Mouse (Mus musculus) CD4-positive helper T cell, adult 2 months (primary cell): ENCODE data around the gene Lpin3.

Experiments used
- DNase-seq: peaks from one replicate; pipeline ENCODE4 v3.0.0-alpha.2; 2012; ENCODE audit warnings: low read depth, missing footprints, low spot score

Gene Lpin3

DNA sequence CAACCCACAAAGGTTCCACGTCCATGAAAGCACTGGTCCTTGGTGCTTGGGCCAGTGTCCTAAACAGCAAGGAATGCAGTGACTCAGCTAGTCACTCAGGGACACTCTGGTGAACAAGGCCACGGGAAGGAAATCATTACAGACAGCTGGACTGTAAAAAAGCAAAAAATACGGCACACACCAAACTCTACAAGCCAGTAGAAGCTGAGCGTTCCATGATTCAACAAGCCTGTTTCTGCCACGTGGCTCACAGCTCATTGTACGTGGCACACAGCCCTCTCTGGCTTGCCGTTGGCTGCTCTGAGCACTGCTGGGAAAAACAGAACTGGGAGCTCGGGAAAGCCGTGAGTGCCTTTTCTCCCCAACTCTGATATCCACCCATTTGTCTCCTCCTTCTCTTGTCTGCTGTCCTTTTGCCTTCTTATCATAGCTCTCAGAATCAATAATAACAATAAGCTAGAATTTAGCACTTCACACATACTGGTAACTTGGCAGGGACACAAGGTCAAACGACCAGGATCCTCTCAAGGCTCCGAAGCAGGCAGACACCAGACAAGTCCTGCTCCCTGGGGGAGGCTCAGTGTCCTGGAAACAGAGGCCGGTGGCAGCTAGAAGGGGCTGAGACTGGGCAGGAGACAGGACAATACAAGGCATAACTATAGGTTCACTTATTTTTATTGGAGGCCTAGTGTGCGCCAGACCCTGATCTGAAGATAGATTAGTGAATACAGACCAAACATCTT, at the start of gene Lpin3:
Gene Lpin3, plus strand, starts transcription at position 218 of the 743 bp plus-strand sequence.
- DNase-seq = no peak

DNA sequence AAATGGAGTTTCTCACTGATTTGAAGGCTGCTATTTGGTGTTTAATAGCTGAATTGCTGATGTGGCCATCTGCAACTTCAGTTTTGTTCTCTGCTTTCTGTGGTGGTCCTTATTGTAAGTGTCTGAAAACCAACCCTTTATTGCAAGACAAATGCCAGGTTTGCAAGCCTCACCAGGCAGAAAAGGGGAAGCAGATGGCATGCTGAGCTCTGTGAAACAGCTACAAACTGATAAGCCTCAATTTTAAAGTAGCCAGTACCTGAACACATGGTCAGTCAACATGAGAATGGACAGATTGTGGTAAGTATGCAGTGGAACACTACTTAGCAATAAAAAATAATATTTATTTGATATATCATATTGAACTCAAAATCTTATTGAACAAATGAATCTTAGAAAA, 39.6 kb upstream of the Lpin3 start:
- no peak for DNase-seq

DNA sequence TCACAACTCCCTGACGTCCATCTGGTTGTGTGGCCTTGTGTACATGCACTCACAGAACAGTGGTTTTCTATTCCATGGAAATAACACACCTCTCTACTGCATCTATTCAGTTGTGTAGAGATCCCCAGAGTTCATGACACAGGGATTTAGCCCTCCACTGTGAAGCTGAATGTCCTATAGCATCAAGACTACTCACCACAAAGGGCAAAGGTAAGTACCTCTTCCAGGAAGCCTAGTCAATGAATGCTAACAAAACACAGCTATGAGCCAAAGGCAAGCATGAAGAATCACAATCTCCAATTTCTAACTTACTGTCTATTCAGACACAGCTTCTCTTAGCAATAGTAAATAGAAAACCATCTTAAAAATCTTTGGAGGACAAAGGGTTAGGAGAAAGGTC, 32.8 kb upstream of the Lpin3 start:
- DNase-seq = no peak

DNA sequence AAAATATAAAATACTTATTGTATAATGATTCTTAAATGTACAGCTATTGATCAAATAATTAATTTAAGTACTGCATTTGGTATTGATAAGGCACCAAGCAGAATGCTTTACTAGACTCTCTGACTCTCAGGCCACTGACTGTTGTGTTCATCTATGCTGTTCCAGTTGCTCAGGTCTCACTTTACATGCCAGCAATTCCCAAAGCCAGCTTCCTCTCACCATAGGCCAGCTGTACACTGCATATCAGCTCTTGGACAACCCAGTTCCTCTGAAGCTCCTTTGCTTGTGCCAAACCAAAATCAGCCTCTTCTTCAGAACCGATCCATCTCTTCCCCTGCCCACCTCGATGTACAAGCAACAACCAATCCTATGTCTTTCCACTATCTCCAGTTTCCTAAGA, 32.3 kb upstream of the Lpin3 start:
- DNase-seq = no peak

DNA sequence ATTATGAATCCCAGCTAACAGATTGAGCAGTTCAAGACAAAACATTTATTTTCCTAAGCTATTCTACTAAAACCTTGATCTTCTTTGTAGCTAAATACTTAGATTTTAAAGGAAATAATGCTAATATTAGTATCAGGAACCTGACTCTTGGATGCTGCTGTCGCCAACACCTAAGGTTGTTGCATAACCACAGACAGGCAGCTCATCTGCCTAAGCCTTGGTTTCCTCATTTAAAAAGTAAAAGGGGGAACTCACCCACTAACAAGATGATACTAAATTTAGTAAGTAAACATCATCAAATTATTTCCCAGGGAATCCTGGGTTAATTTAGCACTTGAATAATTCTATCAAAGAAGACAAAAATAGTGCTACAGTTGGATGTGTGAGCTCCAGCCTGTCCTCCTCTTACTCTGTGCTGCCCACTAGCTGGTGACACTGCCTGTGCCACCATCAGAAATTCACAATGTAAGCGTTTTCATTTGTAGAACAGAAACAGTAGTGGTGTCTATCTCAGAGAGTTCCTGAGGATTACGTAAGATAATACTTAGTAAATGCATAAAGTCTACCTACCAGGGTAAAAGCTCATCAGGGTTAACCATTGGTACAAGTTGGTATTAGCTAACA, 30.7 kb upstream of the Lpin3 start:
- DNase-seq = no peak

DNA sequence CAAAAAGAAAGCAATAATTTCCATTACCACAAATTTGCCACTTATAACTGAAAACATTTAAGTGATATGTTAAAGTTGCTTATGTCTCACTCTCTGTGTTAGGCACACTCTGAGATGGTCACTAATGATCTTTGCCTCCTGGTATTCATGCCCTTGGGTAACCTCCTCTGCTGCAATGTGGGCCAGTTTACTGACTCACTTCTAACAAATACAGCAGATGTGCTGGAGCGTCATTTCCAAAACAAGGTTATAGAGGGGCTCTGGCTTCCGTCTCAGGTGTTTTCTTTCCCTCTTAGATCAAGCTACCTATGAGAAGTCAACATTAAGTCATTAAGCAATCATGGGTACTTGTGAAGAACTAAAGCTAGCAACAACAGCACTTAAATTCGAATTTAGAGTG, 30.1 kb upstream of the Lpin3 start:
- no peak for DNase-seq

DNA sequence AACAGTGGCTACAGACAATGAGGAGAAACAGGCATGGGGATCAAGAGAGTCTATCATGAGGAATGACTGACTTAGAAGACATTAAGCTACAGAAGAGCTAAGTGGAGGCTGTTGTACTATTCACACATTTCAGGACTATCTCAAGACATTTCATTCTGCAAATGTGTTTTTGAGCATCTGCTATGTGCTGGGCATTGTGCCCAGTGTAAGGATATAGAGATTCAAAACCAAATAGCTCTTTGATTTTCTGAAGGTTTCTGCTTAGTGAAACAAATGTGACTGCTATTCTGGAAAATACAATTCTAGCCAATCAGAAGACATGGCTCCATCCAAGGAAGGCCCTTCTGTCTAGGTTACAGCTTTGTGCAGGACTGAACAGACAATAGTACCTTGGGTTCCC, 25.8 kb upstream of the Lpin3 start:
- no peak for DNase-seq

DNA sequence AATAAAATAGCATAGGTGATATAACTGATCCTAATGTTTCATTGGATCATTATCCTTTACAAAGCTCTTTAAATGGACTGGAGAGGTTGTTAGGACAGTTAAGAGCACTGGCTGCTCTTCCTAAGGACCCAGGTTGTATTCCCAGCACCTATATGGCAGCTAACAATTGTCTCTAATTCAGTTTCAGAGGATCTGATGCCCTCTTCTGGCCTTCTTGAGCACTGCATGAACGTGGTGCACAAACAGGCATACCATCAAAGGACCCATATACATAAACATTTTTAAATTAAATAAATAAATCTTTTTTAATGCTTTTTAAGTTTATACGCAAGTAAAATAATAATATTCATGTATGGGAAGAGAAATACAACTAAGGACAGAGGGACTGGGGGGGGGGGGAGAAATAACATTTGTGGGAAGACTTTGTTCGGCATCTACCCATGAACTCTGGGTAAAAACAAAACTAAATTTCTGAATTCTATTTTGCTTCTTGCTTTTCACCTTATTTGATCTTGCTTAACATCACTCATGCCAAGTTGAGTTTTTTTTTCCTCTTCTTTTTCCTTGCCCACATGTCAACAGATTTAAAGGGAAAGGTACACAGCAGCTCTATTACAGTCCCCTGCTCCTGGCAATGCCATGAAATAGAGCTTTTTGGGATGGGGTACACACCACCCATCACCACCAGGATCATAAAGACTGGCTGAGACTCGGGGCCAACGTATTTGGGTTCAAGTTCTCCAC, 23.9 kb upstream of the Lpin3 start:
- DNase-seq = no peak

DNA sequence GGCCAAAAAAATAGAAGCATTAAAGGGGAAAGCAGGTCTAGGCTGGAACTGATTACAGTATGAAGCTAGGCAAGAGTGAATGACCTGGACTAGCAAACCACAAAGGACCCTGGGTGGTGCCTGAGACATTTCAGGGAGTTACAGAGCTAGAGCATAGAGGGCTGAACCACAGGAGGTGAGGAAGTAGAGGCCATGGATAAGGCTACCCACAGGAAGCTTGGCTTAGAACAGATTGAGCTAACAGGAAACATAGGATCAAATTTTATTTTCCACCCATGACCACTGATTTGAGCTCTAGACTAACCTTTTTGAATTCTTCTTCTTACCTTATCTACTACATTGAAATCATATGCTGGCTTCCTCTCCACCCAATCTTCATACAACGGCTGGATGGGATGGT, 20.1 kb upstream of the Lpin3 start:
- no peak for DNase-seq

DNA sequence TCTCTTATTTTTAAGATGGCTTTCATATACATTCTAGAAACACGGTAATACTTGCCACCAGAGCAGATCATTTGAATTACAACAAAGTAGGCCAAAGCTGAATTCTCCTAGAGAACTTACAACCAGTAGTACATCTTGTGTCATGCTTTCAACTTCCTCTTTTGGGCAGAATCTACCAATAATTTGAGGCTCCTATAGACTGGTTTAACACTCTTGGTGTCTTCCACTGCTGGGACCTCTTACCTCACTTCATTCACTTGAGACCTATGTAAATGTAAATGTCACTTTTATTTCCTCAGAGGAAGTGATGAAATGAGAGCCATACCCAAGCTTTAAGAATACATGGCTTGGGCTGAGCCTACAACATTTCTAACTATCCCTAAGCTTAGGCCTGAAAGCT, 16.4 kb upstream of the Lpin3 start:
- no peak for DNase-seq

DNA sequence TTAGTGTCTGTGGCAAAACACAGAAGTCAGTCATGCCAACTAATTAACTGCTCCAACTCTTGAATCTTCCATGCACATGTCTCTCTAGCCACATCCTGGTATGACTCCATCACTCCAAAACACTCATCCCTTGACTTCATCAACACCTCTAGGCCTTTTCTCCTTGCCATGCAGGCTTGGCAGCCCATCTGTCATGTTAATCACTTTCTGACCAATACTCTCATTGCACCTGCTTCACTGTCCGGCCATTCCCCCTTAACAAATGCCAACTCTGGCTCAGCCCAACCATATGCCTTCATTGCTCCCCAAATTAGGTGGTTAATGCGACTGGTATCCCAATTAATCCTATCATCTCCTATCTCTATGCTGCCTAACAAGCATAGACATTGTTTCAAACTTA, 15.2 kb upstream of the Lpin3 start:
- no peak for DNase-seq

DNA sequence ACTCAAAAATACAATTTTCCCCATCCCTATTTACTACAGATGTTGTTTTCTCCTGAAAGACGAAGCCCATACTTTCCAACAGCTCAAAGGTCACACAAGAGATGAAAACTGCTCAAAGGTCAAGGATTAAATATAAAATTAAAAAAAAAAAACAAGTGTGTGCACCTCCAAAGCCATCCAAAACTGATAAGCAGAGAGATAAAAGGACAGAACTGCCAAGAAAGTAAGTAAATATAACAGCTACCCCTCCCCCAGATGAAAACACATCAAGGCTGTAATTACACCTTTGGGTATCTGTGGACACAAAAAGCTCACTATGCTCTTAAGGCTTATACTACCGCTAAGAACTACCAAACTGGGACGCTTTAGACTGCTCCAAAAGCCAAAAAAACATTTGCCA, 11.0 kb upstream of the Lpin3 start:
- DNase-seq = no peak

DNA sequence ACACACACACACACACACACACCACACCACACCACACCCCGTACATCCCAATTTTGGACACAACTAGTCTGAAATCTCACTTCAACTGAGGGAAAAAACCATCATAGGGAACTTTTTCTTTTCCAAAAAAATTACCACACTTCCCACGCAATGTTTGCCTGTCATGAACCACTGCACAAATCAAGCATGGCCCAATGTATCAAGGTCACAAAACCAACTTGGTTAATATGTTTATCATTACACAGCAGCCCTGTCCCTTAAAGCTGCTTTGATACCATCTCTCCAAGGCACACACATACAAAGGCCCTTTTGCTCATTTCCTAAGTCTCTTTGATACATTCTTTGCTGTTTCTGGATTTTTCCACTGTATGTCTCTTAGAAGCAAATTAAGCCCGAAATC, 9.2 kb upstream of the Lpin3 start:
- no peak for DNase-seq

DNA sequence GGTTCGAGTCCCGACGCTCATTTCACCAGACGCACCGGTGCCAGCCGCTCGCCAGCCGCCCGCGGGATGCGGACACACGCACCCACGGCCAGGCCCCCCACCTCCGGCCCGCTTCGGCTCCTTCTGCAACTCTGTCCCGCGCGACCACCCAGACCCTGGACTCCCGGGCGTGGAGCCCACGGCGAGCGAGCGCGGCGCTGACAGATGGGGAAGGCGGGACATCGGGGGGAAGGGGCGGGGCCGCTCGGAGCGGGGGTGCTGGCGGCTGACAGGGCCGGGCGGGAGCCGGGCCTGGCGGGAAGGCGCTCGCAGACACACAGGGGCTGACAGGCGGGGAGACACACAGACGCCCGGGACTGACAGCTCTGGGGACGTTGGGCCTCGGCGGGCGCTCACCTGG, 8.1 kb upstream of the Lpin3 start:
- peak; percentile 81 for DNase-seq

DNA sequence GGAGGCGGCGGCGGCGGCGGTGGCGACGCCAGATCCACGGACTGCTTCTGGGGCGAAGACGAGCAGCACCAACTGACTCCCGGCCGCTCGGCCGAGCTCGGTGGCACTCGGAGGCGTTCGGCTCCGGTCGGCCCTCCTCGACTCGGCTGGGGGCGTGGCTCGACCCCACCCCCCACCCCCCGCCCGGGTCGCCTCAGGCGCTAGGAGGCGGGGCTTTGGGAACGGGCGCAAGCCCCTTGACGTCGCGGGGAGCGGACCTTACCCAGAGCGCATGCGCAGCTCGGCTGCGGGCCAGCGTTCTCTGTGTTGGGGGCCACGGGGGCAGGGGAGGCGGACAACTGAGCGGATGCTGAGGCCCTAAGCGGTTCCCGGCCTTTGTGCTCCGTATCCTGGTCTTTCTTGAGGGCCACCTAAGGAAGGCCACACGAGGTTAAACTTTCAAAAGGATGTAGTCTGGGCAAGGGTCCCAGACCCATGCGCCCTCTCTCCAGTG, 7.5 kb upstream of the Lpin3 start, which contains the start of gene Zhx3:
Gene Zhx3, minus strand, starts transcription at position 109 of the 493 bp plus-strand sequence.
- DNase-seq = peak; percentile 94

DNA sequence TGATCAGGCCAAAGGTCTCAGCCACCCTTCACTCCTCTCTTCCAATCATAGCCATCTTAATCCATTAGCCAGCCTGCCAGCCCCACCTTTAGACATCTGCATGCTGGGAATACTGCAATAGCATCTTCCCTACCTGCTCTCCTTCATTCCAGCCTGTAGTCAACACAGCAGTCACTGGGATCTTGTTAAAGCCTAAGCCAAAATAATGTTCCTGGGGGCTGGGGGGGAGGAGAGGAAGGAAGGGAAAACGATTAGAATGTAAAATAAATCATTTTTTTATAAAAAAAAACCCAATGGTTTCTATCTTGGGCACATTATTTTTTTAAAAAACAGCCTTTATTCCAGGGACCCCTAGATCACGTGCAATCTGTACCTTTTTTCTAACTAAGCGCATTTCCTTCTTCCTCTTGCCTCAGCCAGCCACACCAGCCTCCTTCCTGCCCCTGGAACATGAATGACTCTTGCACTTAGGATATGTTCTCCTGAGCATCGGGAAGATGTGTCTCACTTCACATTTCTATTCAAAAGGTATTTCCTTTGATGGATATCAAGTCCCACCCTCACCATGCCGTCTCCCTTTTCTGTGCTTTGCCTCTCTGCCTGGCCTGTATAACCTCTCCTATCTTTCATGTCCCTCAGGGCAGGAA, 6.1 kb upstream of the Lpin3 start:
- no peak for DNase-seq

DNA sequence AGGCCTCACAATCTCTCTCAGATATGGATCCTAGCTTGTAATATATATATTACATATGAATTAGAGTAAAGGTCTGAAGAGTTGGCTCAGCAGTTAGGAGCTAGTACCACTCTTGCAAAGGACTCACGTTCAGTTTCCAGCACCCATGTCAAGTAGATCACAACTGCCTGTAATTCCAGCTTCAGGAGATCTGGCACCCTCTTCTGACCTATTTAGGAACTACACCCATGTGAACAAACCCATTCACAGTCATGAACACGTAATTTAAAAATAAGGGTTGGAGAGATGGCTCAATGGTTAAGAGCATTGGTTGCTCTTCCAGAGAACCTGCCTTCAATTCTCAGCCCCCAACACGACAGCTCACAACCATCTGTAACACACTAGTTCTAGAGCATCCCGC, 4.4 kb upstream of the Lpin3 start:
- peak; percentile 60 for DNase-seq

DNA sequence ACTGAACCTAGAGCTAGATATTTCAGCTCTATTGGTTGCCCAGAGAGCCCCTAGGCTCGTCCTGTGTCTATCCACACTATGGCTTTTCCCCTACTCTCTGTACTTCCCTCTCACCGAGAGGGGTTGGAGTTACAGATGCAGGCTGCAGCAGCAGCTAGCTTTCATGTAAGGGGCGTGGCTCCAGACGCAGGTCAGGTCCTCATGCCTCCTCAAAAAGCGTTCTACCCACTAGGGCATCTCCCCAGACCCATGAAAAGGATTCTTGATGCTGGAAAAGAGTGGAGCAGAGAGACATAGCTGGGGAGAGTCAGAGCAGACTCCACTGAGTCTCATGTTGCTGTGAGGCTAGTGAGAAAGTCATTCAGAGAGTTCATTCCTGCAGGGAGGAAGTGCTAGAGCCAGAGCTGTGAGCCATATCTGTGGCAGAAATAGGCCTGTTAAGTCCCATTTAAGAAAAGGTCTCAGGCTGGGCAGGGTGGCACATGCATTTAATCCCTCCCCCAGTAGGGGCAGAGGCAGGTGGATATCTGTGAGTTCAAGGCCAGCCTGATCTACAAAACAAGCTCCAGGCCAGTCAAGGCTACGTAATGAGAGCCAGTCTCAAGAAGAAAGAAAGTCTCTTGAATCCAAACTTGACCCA, 1.1 kb downstream of the Lpin3 start:
- no peak for DNase-seq

DNA sequence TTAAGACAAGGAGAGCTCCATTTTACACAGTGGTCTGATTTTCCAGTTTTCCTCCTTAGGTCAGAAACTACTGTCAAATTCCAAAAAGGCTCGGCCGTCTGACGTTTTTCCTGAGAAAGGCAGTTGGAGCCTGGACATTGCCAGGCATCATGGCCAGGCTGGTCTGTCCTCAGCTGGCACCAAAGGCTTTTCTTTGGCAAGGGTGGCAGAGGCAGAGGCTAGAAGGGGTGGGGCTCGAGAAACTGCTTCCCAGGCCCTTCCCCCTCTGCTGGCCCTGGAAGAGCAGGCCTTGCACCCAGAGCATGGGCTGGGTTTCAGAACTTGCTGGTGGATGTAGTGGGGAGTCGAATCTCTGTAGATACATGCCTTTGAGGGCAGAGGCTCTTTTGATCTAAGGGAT, 2.0 kb downstream of the Lpin3 start:
- DNase-seq = no peak

DNA sequence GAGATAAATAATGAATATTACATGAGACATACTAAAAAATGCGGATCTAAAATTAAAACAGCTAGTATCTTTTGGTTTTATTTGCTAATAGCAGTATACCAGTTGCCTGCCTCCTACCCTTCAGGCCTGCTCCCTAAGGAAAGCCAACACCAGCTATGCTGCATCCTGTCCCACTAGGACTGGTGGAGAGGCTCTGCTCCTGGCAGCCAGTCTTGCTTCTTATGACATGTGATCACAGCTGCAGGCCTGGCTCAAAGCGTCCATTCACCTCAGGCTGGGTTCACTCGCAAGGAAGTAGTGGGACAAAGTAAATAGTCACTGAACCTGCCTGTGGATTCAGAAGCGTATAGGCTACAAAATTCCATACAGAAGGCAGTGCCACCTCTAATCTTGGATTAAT, 3.4 kb downstream of the Lpin3 start:
- DNase-seq = no peak

DNA sequence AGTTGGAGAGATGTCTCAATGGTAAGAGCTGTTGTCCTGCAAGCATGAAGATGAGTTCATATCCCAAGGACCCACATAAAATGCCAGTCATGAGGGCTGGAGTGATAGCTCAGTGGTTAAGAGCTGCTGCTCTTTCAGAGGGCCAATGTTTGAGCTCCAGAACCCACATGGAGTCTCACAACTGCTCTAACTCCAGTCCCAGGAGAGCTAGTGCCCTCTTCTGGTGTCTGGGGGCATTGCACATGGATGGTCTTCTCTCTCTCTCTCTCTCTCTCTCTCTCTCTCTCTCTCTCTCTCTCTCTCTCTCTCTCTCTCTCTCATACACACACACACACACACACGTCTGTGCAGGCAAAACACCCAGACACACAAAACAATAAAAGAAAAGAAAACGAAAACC, 4.4 kb downstream of the Lpin3 start:
- peak; percentile 67 for DNase-seq

DNA sequence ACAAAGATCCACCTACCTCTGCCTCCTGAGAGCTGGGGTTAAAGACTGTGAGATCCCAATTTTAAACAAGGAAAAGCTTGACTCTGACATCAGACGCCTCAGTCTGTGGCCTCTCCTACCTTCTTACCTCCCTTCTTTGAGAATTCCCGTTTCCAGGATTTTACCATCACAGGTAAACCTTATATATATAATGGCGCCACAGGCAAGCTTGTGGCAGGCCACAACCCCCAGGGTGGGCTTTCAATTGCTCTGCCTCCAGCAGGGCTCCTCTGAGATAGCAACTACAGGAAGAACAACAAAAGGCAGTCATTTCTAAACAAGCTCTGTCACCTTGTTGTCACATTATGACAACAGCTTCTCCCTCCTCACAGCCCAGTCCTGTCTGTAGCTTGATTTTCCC, 5.8 kb downstream of the Lpin3 start:
- DNase-seq = no peak
